Mouse (Mus musculus) liver, embryonic 14.5 days (tissue): ENCODE data around the gene Cpsf4.

Experiments
- CTCF ChIP-seq: IDR thresholded peaks from 2 replicates; pipeline ENCODE4 v1.5.1; 2016; ENCODE audit warnings: antibody characterized with exemption, low read depth, control low read depth
- EP300 ChIP-seq: IDR thresholded peaks from 2 replicates; pipeline ENCODE4 v1.6.1; 2016; ENCODE audit warnings: antibody characterized with exemption, low read depth

GRCm38 (mm10) chr5:145140611-145141010 is 26.4 kb upstream of the Cpsf4 start:
- TF ChIP-seq CTCF: no peak
- TF ChIP-seq EP300: no peak
